Mouse (Mus musculus) heart, embryonic 14.5 days (tissue): ENCODE data around the gene Mthfs. TPM values are rescaled to one million over a fixed set of nuclear protein-coding genes. Genes with fewer than 3 reads are reported as not detected.

Experiments
- ATAC-seq: fragments of 200-750 bp; cut with Nextera tagmentation; 2 replicates; pipeline ENCODE4 v1.8.0; 2017; ENCODE audit warnings: low read depth, moderate TSS enrichment; ENCODE audit not compliant: insufficient number of reproducible peaks, insufficient read depth, low FRiP score
- H3K27ac ChIP-seq, 2 experiments: fragments of 200-500 bp in 1 of 2; fragments of 300-500 bp in 1 of 2; sonication (generic) in 1 of 2; replicated peaks in 1 of 2; 2 replicates each; pipeline ENCODE4 v1.5.1; 2012 to 2014; ENCODE audit warnings: low read depth in 2 of 2, low read length in 2 of 2, control low read depth in 1 of 2, mild to moderate bottlenecking in 1 of 2, mixed read lengths in 1 of 2; ENCODE audit not compliant: control insufficient read depth in 1 of 2, insufficient read depth in 1 of 2
- H3K27me3 ChIP-seq: fragments of 300-500 bp; sonication (generic); 2 replicates; pipeline ENCODE4 v1.6.1; 2014; ENCODE audit warnings: mild to moderate bottlenecking, low read length, control low read depth; ENCODE audit not compliant: control insufficient read depth, insufficient read depth
- H3K36me3 ChIP-seq: fragments of 300-500 bp; sonication (generic); 2 replicates; pipeline ENCODE4 v1.6.1; 2014; ENCODE audit warnings: mild to moderate bottlenecking, control low read depth, low read length, mixed read lengths; ENCODE audit not compliant: control insufficient read depth, insufficient read depth
- H3K4me1 ChIP-seq, 2 experiments: fragments of 200-500 bp in 1 of 2; fragments of 300-500 bp in 1 of 2; sonication (generic) in 1 of 2; 2 replicates each; pipeline ENCODE4 v1.6.1; 2012 to 2014; ENCODE audit warnings: low read length in 2 of 2, control low read depth in 1 of 2, mixed read lengths in 1 of 2; ENCODE audit not compliant: control insufficient read depth in 2 of 2, insufficient read depth in 2 of 2
- H3K4me2 ChIP-seq: fragments of 300-500 bp; sonication (generic); 2 replicates; pipeline ENCODE4 v1.6.1; 2014; ENCODE audit warnings: mild to moderate bottlenecking, low read length
- H3K4me3 ChIP-seq, 2 experiments: fragments of 200-500 bp in 1 of 2; fragments of 300-500 bp in 1 of 2; sonication (generic) in 1 of 2; 2 replicates each; pipeline ENCODE4 v1.5.1; 2012 to 2014; ENCODE audit warnings: low read length in 2 of 2, mild to moderate bottlenecking in 2 of 2, control low read depth in 1 of 2, low read depth in 1 of 2, moderate library complexity in 1 of 2; ENCODE audit not compliant: control insufficient read depth in 1 of 2, insufficient read depth in 1 of 2
- H3K9ac ChIP-seq: fragments of 300-500 bp; sonication (generic); 2 replicates; pipeline ENCODE4 v1.6.1; 2014; ENCODE audit warnings: mild to moderate bottlenecking, low read length
- H3K9me3 ChIP-seq: fragments of 300-500 bp; sonication (generic); 2 replicates; pipeline ENCODE4 v1.6.1; 2016; ENCODE audit warnings: low read length, control low read depth; ENCODE audit not compliant: control insufficient read depth
- WGBS: fragments of 180-500 bp; shearing (Covaris S2); extraction: QIAGEN DNeasy Blood & Tissue Kit; methylation state at CpG from one replicate; pipeline ENCODE4 v1.1.7; 2014; 5-methylcytosine and 5-hydroxymethylcytosine counted together
- polyA plus RNA-seq: library from polyadenylated mRNA; unstranded; fragments of >200 nt; fragmentation: Nextera tagmentation; extraction: Ambion mirVana; gene quantifications from 2 replicates; pipeline ENCODE4 v1.2.1, GENCODE M21; 2014

Mthfs gene
- polyA plus RNA-seq, 1 experiment from 2014 or later, result 20.6 TPM

GRCm38 (mm10) chr9:89278207-89278606, 67.7 kb downstream of the Mthfs start:
- Histone ChIP-seq H3K4me3 (no peak overlapping the region), H3K4me2 (no peak overlapping the region), H3K4me1 (no peaks in the 10 kb centered on the region), H3K27ac (no peak overlapping the region), H3K36me3 (no peaks in the 10 kb centered on the region), H3K27me3 (no peaks in the 10 kb centered on the region), H3K9ac (no peak overlapping the region), H3K9me3 (no peaks in the 10 kb centered on the region)
- WGBS, result 83% methylated on average over 8 of the region's 8 CpGs
- ATAC-seq, result no peak

- Histone ChIP-seq H3K27ac (no peak overlapping the region), H3K9ac (no peak overlapping the region), H3K4me1 (no peaks in the 10 kb centered on the region), H3K4me3 (no peak overlapping the region), H3K4me2 (no peak overlapping the region), H3K9me3 (no peaks in the 10 kb centered on the region), H3K36me3 (no peaks in the 10 kb centered on the region), H3K27me3 (no peaks in the 10 kb centered on the region)
- ATAC-seq, result no peak
- WGBS, result 70% methylated on average over 2 of the region's 2 CpGs
Observed at GRCm38 (mm10) chr9:89282374-89283068, 72.0 kb downstream of the Mthfs start.

DNA sequence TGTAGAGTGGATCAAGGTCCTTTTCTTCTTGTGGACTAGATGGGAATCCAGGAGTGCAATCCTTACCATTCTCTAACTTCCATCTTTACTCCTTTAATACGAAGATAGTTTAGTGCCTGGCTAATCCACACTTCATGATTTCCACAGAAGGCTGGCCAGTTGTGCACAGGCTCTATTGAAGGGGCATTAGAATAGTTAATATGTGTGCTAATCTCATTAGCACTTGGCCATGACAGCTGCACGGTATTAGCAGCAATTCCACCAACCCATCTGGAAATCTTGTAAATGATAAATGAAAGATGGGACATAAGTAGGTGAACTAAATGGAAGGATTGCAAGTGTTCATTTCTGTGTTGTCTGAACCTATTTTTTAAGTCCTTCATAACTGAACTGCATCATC, 77.6 kb downstream of the Mthfs start:
- 81% methylated on average over 2 of the region's 2 CpGs for WGBS
- Histone ChIP-seq H3K27ac (no peak overlapping the region), H3K27me3 (no peaks in the 10 kb centered on the region), H3K36me3 (no peaks in the 10 kb centered on the region), H3K9ac (no peak overlapping the region), H3K4me1 (no peaks in the 10 kb centered on the region), H3K4me3 (no peak overlapping the region), H3K9me3 (no peaks in the 10 kb centered on the region), H3K4me2 (no peak overlapping the region)
- no peak for ATAC-seq

- no peak overlapping the region for H3K4me3 ChIP-seq
- H3K4me1 ChIP-seq, result no peaks in the 10 kb centered on the region
- H3K4me2 ChIP-seq, result no peak overlapping the region
- 81% methylated on average over 3 of the region's 3 CpGs for WGBS
- H3K27me3 ChIP-seq, result no peaks in the 10 kb centered on the region
- no peaks in the 10 kb centered on the region for H3K9me3 ChIP-seq
- H3K27ac ChIP-seq, result no peak overlapping the region
- no peak overlapping the region for H3K9ac ChIP-seq
- H3K36me3 ChIP-seq, result no peaks in the 10 kb centered on the region
- no peak for ATAC-seq
Observed at GRCm38 (mm10) chr9:89293364-89293763, 82.9 kb downstream of the Mthfs start.

GRCm38 (mm10) chr9:89294121-89294520, 83.6 kb downstream of the Mthfs start:
- H3K4me1 ChIP-seq, result no peaks in the 10 kb centered on the region
- WGBS, result 63% methylated on average over 3 of the region's 3 CpGs
- no peaks in the 10 kb centered on the region for H3K27me3 ChIP-seq
- H3K4me3 ChIP-seq, result no peak overlapping the region
- no peaks in the 10 kb centered on the region for H3K36me3 ChIP-seq
- H3K9ac ChIP-seq, result no peak overlapping the region
- no peak for ATAC-seq
- H3K27ac ChIP-seq, result no peak overlapping the region
- no peak overlapping the region for H3K4me2 ChIP-seq
- H3K9me3 ChIP-seq, result no peaks in the 10 kb centered on the region

DNA sequence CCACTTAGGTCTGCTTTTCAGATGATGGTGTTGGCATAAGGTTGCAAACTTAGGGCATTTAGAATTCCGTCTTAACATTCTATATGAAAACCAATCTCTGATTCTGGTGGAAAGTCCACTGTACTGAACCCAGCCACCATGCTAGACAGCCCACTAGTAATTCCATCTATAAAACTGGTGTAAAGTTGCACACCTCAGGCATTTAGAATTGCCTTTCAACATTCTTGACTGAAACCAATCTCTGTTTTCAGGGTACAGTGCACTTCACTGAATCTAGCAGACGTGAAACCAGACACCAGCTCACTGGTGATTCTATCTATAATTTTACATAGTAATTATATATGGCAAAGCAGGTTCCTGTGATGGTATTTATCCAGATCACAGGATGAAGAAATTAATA, 95.2 kb downstream of the Mthfs start:
- H3K9ac ChIP-seq, result no peak overlapping the region
- H3K27me3 ChIP-seq, result no peaks in the 10 kb centered on the region
- no peak overlapping the region for H3K4me3 ChIP-seq
- H3K9me3 ChIP-seq, result no peaks in the 10 kb centered on the region
- H3K4me1 ChIP-seq, result no peaks in the 10 kb centered on the region
- 70% methylated on average over 2 of the region's 2 CpGs for WGBS
- no peak overlapping the region for H3K4me2 ChIP-seq
- ATAC-seq, result no peak
- H3K27ac ChIP-seq, result no peak overlapping the region
- no peaks in the 10 kb centered on the region for H3K36me3 ChIP-seq

- no peak for ATAC-seq
- Histone ChIP-seq H3K4me3 (no peak overlapping the region), H3K36me3 (no peaks in the 10 kb centered on the region), H3K27ac (no peak overlapping the region), H3K27me3 (no peaks in the 10 kb centered on the region), H3K9me3 (no peaks in the 10 kb centered on the region), H3K4me1 (no peaks in the 10 kb centered on the region), H3K9ac (no peak overlapping the region), H3K4me2 (no peak overlapping the region)
- 76% methylated on average over 7 of the region's 7 CpGs for WGBS
Observed at GRCm38 (mm10) chr9:89308357-89309194, 98.1 kb downstream of the Mthfs start.
